Mouse (Mus musculus) heart, embryonic 15.5 days (tissue): ENCODE data around the gene 4930432K21Rik. TPM values are rescaled to one million over a fixed set of nuclear protein-coding genes. Genes with fewer than 3 reads are reported as not detected.

Experiments
- ATAC-seq: fragments of 200-750 bp; cut with Nextera tagmentation; replicated peaks from 2 replicates; pipeline ENCODE4 v1.8.0; 2017; ENCODE audit warnings: low read depth, moderate TSS enrichment; ENCODE audit not compliant: insufficient number of reproducible peaks, insufficient read depth, low FRiP score
- H3K27ac ChIP-seq: fragments of 300-500 bp; sonication (generic); 2 replicates; pipeline ENCODE4 v1.5.1; 2015; ENCODE audit warnings: mild to moderate bottlenecking, inconsistent platforms
- H3K27me3 ChIP-seq: fragments of 300-500 bp; sonication (generic); 2 replicates; pipeline ENCODE4 v1.6.1; 2015; ENCODE audit warnings: inconsistent platforms
- H3K36me3 ChIP-seq: fragments of 300-500 bp; sonication (generic); 2 replicates; pipeline ENCODE4 v1.6.1; 2015; ENCODE audit warnings: mild to moderate bottlenecking, inconsistent platforms
- H3K4me1 ChIP-seq: fragments of 300-500 bp; sonication (generic); replicated peaks from 2 replicates; pipeline ENCODE4 v1.6.1; 2015; ENCODE audit warnings: inconsistent platforms
- H3K4me2 ChIP-seq: fragments of 300-500 bp; sonication (generic); 2 replicates; pipeline ENCODE4 v1.6.1; 2015; ENCODE audit warnings: inconsistent platforms, mild to moderate bottlenecking, moderate library complexity
- H3K4me3 ChIP-seq: fragments of 300-500 bp; sonication (generic); 2 replicates; pipeline ENCODE4 v1.5.1; 2015; ENCODE audit warnings: mild to moderate bottlenecking, inconsistent platforms
- H3K9ac ChIP-seq: fragments of 300-500 bp; sonication (generic); 2 replicates; pipeline ENCODE4 v1.6.1; 2015; ENCODE audit warnings: mild to moderate bottlenecking, inconsistent platforms
- H3K9me3 ChIP-seq: fragments of 300-500 bp; sonication (generic); replicated peaks from 2 replicates; pipeline ENCODE4 v1.6.1; 2016; ENCODE audit warnings: inconsistent platforms
- WGBS: fragments of 180-500 bp; shearing (Covaris S2); methylation state at CpG from one replicate; pipeline ENCODE4 v1.1.7; 2015; ENCODE audit warnings: mixed read lengths; 5-methylcytosine and 5-hydroxymethylcytosine counted together
- polyA plus RNA-seq: library from polyadenylated mRNA; unstranded; fragments of >200 nt; fragmentation: Nextera tagmentation; extraction: Ambion mirVana; gene quantifications from 2 replicates; pipeline ENCODE4 v1.2.1, GENCODE M21; 2015

4930432K21Rik gene
- polyA plus RNA-seq, 1 experiment from 2014 or later: 0.60 TPM

DNA sequence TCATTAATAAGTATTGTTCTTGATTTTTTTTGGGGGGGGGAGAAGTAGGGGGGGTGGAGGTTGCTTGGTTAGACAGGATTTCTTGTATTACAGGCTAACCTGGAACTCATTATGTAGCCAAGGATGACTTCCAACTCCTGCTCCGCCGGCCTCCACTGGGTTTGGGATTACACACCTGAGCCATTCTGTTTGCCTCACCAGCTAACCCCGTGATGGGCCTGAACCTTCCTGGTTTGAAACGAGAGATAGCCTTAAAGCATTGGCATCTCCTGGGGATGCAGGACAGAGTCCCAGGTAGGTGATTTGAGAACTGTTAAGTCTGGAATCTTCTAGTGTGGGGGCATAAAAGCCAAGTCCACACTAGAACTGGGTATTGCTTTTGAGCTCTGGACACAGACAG is 45.3 kb downstream of the 4930432K21Rik start:
- H3K4me1 ChIP-seq: peaks cover 27% of the 10 kb centered on the region
- peak overlapping the region; percentile 88 for H3K27ac ChIP-seq
- no peaks in the 10 kb centered on the region for H3K36me3 ChIP-seq
- no peak overlapping the region for H3K9ac ChIP-seq
- H3K4me2 ChIP-seq: no peak overlapping the region
- 82% methylated on average over 4 of the region's 4 CpGs for WGBS
- H3K27me3 ChIP-seq: no peaks in the 10 kb centered on the region
- ATAC-seq: no peak
- H3K9me3 ChIP-seq: no peaks in the 10 kb centered on the region
- no peak overlapping the region for H3K4me3 ChIP-seq

DNA sequence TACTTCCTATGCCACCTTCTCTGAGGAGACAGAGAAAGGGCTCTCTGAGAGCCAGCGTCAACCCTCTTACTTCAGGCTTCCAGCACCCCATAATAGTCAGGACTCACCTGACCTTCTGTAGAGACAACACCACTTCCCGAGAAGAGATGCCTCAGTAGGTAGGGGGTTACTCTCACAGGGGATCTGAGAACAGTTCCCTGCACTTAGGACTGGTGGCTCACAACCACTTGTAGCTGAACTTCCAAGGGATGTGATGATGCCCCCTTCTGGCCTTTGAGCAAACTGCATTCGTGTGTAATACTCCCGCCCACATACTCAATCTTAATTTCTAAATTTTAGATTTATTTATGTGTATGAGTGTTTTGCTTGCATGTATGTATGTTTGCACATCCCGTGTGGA is 45.7 kb downstream of the 4930432K21Rik start:
- WGBS: 84% methylated on average over 5 of the region's 5 CpGs
- Histone ChIP-seq H3K4me1 (peaks cover 31% of the 10 kb centered on the region), H3K27ac (no peak overlapping the region), H3K36me3 (no peaks in the 10 kb centered on the region), H3K4me2 (no peak overlapping the region), H3K4me3 (no peak overlapping the region), H3K9ac (no peak overlapping the region), H3K27me3 (no peaks in the 10 kb centered on the region), H3K9me3 (no peaks in the 10 kb centered on the region)
- ATAC-seq: no peak

DNA sequence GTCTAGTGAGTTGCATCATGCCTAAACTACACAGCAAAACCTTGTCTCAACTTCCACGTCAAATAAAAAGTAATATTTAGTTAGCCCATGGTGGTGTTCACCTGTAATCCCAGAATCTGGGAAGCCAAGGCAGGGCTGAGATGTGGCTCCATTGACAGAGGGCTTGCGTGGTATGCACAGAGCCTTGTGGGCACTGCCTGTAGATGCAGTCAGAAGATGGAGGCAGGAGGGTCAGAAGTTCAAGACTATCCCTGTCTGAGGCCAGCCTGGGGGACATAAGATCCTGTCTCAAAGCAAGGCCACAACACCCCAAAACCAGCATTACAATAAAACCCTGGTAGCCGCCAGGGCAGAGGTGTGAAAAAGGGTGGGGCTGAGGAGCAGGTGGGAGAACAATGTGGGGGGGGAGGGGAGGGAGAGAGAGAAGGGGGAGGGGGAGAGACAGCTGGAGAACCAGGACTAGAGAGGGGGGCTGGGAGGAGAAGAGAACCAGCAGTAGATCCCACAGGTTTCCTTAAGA is 46.5 kb downstream of the 4930432K21Rik start:
- H3K9me3 ChIP-seq: no peaks in the 10 kb centered on the region
- H3K27ac ChIP-seq: no peak overlapping the region
- H3K9ac ChIP-seq: no peak overlapping the region
- H3K4me3 ChIP-seq: no peak overlapping the region
- no peak for ATAC-seq
- peaks cover 38% of the 10 kb centered on the region for H3K4me1 ChIP-seq
- H3K27me3 ChIP-seq: no peaks in the 10 kb centered on the region
- no peaks in the 10 kb centered on the region for H3K36me3 ChIP-seq
- no peak overlapping the region for H3K4me2 ChIP-seq
- 76% methylated on average over 3 of the region's 3 CpGs for WGBS

DNA sequence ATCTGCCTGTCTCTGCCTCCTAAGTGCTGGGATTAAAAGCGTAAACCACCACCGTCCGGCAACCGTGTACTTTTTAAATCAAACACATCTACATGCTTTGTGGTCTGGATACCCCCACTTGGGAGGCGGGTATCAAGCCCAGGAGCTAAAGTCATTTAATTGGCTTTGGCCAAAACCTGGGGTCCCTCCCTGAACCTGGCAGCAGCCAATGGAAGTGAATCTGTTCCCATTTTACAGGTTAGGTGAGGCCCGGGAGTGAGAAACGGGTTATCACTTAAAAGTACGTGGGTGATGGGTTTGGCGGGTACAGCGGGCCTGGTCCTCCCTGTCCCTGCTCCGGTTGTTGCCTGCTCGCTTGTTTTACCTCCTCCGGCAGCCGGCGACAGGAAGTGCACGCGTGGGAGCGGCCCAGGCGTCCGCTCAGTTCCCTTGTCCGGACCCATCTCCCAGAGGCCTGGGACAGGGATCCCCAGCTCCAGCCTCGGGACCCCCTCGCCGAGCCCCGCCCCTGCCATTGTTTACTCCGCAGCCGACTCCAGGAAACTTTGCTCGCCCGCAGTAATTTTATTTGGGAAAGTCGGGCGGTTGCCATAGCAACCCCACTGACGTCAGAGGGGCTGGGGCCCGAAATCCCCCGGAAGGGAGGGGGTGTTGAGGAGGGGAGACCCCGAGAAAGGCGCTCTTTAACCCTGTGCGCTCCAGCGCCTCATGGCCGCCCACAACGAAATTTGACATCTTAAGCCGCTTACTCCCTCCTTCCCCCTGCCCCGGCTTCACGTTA is 49.5 kb downstream of the 4930432K21Rik start:
- Histone ChIP-seq H3K27me3 (no peaks in the 10 kb centered on the region), H3K4me3 (peak overlapping the region; percentile 55), H3K36me3 (no peaks in the 10 kb centered on the region), H3K9ac (peak overlapping the region; percentile 60), H3K9me3 (no peaks in the 10 kb centered on the region), H3K27ac (peak overlapping the region; percentile 97), H3K4me2 (peak overlapping the region; percentile 81), H3K4me1 (peaks cover 53% of the 10 kb centered on the region)
- WGBS: 4% methylated on average over 42 of the region's 43 CpGs
- peak; percentile 29 for ATAC-seq

DNA sequence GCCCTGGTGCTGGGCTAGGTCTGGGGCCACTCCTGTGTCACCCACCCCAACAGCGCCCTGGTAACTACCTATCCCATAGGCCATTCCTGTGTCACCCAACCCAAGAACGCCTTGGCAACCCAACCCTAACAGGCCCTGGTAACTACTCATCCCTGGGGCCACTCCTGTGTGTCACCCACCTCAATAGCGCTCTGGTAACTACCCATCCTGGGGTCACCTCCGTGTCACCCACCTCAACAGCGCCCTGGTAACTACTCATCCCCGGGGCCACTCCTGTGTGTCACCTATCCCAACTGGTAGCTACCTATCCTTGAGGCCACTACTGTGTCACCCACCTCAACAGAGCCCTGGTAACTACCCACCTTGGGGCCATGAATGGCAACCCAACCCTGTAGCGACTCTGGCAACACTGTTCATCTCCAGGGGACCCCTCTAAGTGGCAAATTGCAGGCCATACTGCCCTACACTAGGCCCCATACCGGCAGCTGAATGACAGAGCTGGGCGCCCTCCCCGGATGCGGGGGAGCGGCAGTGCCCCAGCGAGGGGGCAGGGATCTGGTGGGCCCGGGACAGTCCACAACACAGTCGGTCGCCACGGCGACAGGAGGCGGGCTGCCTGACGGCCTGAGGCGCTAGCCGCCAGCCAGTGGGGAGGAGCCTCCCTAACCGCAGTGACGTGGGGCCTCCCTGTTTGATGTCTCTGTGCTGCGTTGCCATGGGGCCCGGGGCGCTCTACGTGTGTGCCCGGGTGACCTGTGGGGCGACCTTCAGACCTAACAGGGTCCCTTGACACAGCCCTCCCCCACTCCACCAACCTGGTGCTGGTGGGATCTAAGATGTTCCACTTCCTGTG is 50.3 kb downstream of the 4930432K21Rik start:
- peak overlapping the region; percentile 81 for H3K4me2 ChIP-seq
- H3K4me3 ChIP-seq: peak overlapping the region; percentile 55
- no peaks in the 10 kb centered on the region for H3K9me3 ChIP-seq
- 3% methylated on average over 30 of the region's 30 CpGs for WGBS
- peak overlapping the region; percentile 97 for H3K27ac ChIP-seq
- peaks cover 55% of the 10 kb centered on the region for H3K4me1 ChIP-seq
- no peaks in the 10 kb centered on the region for H3K27me3 ChIP-seq
- no peaks in the 10 kb centered on the region for H3K36me3 ChIP-seq
- peak; percentile 66 for ATAC-seq
- peak overlapping the region; percentile 60 for H3K9ac ChIP-seq

DNA sequence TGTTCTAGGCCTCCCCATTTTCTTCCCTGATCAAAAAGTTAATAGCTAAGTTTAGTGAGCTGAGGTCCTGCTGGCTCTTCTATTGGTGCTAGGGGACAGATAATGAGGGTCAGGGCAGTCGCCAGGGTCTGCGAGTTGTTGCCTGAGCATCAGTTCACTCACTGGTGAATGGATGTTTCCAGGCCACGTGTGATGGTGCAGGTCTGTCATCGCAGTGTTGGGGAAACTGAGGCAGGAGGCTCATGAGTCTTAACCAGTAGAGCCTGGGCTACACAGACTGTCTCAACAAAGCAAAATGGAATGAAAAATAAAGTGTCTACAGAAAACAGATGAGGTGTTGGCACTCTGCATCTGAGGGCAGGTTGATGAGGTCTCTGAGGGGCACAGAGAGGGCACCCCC is 51.0 kb downstream of the 4930432K21Rik start:
- H3K4me1 ChIP-seq: peaks cover 62% of the 10 kb centered on the region
- H3K9me3 ChIP-seq: no peaks in the 10 kb centered on the region
- H3K4me3 ChIP-seq: no peak overlapping the region
- H3K27me3 ChIP-seq: no peaks in the 10 kb centered on the region
- peak overlapping the region; percentile 97 for H3K27ac ChIP-seq
- ATAC-seq: no peak
- peak overlapping the region; percentile 60; the same call in 1 of the 2 replicates for H3K9ac ChIP-seq
- no peaks in the 10 kb centered on the region for H3K36me3 ChIP-seq
- H3K4me2 ChIP-seq: peak overlapping the region; percentile 81
- WGBS: 34% methylated on average over 4 of the region's 4 CpGs

DNA sequence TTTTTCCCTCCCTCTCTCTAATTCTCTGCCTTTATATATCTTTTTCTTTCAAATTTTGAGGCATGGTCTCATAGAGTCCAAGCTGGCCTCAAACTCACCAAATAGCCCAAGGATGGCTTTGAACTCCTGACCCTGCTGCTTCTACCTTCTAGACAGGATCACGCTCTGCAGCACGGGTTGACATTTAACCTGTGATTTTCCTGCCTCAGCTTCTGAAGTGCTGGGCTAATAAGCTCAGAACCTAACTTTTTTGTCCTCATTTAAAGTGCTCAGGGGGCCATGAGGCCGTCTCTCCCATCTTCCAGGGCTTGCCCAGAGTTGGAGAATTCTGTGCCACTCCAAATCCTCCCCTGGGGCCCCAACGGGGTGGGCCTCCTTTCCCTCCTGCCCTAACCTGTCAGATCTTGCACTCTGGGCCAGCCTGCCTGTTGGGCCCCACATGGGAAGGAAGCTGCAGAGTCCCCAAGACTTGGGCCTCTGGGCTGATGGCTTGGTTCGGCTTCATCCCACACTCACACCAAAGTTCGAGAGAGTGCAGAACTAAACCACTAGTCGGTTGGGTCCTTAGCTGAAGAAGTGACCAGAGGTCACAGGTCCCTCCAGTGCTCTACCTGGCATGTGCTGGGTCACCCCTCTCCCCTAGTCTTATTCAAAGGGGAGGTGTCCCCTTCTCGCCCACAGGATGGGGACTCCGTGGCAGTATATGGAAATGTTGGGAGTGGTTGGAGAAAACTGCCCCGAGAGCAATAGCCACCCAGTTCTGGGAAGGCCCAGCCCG is 51.7 kb downstream of the 4930432K21Rik start:
- no peaks in the 10 kb centered on the region for H3K9me3 ChIP-seq
- no peaks in the 10 kb centered on the region for H3K27me3 ChIP-seq
- peaks cover 66% of the 10 kb centered on the region for H3K4me1 ChIP-seq
- peak overlapping the region; percentile 97 for H3K27ac ChIP-seq
- 56% methylated on average over 11 of the region's 11 CpGs for WGBS
- H3K4me2 ChIP-seq: peak overlapping the region; percentile 88; the same call in 1 of the 2 replicates
- no peak for ATAC-seq
- H3K36me3 ChIP-seq: no peaks in the 10 kb centered on the region; the same call in 1 of the 2 replicates
- no peak overlapping the region; the same call in 1 of the 2 replicates for H3K4me3 ChIP-seq
- H3K9ac ChIP-seq: peak overlapping the region; percentile 92; the same call in 1 of the 2 replicates

DNA sequence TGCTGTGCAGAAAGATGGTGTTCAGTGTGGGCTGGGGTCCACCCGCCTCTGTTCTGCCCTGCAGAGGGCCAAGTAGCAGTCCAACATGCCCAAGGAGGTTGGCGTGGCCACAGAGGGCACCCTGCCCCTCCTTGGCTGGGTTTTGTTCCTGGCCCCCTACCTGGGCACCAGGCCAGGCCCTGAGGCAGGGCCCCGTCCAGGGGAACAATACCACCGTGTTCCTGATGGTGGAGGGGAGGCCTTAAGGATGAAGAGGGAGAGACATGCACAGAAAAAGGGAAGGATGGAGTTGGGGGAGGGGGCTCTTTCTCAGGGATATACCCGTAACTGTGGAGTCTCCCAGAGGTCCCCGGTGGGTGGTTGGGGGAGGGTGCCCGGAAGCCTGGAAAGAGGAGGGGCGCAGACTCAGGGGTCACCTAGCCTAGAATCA is 52.3 kb downstream of the 4930432K21Rik start:
- H3K9me3 ChIP-seq: no peaks in the 10 kb centered on the region
- H3K36me3 ChIP-seq: peaks cover 5% of the 10 kb centered on the region; the same call in 1 of the 2 replicates
- no peak for ATAC-seq
- H3K4me1 ChIP-seq: peaks cover 66% of the 10 kb centered on the region
- peak overlapping the region; percentile 97 for H3K27ac ChIP-seq
- H3K27me3 ChIP-seq: no peaks in the 10 kb centered on the region
- peak overlapping the region; percentile 88 for H3K4me2 ChIP-seq
- WGBS: 22% methylated on average over 8 of the region's 8 CpGs
- peak overlapping the region; percentile 76 for H3K4me3 ChIP-seq
- H3K9ac ChIP-seq: peak overlapping the region; percentile 92

DNA sequence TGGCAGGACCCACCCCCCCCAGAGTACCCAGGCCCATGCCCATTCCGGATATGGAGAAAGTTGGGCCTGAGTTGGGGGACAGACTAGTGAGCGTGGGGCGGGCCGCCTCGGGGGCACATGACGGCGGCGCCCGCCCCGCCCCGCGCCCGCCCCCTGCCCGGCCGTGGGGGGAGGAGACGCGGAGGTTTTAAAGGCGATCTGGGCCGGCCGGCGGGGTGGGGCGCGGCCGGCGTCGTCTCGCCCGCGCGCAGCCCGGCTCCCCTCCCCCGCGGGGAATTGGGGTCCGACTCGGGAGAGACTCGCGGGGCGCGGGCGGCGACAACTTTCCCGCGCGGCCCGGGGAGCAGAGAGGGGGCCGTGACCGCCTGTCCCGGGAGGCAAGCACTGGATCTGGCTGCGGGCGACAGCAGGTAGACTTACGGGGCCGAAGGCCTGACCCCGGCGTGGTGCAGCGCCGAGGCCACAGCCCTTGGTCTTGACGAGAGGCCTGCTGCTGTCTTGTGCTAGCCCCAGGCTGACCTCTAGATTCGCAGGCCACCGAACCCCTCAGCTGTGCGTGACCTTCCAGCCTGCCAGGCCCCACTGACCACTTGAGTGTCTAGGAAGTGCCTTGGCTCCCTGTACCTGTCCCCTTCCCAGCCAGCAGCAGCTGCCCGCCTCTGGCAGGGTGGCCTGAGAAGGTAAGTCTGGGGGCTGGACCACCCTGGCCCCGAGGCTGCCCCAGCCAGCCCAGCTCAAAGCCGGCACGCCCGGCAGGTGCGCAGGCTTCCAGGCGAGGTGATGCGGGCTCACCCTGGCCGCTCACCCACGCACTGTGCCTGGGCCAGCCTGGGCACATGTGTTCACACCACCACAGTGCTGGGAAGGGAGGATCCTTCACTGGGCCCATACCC is 53.1 kb downstream of the 4930432K21Rik start:
- Histone ChIP-seq H3K36me3 (peaks cover 11% of the 10 kb centered on the region; the same call in 1 of the 2 replicates), H3K4me1 (peaks cover 68% of the 10 kb centered on the region), H3K27ac (peak overlapping the region; percentile 97), H3K9me3 (no peaks in the 10 kb centered on the region), H3K4me2 (peak overlapping the region; percentile 88), H3K9ac (peak overlapping the region; percentile 92), H3K27me3 (no peaks in the 10 kb centered on the region), H3K4me3 (peak overlapping the region; percentile 76)
- 1% methylated on average over 60 of the region's 70 CpGs for WGBS
- ATAC-seq: peak; percentile 44
